ENCODE assay signal across 22 mouse cellular contexts in the genomic region with DNA sequence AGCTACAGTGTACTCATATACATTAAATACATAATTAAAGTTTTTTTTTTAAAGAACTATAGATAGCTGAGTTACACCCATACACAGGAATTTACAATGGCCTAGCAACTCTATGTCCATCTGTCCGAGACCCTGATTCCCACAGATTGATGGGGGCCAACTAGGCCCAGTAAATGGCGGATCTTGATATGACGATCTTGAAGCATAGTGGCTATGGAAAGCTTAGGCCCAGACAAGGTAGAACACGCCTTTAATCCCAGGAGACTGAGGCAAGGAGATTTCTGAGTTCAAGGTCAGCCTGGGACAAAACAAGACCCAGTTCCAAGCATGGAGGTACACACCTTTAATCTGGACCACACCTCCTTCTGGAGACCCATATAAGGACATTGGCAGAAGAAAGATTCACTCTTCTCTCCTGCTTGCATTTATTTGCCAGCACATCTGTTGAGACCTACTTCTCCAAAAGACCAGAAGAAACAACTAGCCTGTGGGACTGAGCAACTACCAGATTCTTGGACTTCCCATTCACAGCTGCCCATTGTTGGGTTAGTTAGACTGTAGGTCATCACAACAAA. TPM values are rescaled to one million over a fixed set of nuclear protein-coding genes. Genes with fewer than 3 reads are reported as not detected.
"Had no signal": no experiment of that assay in that cellular context is flagged by ENCODE, and none has a peak within 500 bp of the region (broad histone marks: within the 10 kb centered on the region; RNA-seq: fewer than 3 reads in every experiment).

No protein-coding gene starts in this region.

- H3K27ac ChIP-seq: midbrain, embryonic 10.5 days; midbrain, embryonic 13.5 days; midbrain, embryonic 15.5 days; neural tube, embryonic 13.5 days; neural tube, embryonic 15.5 days; stomach, embryonic 15.5 days; stomach, postnatal 0 days had no signal

- H3K4me1 ChIP-seq: midbrain, embryonic 10.5 days; midbrain, embryonic 13.5 days; midbrain, embryonic 15.5 days; neural tube, embryonic 13.5 days; neural tube, embryonic 15.5 days; stomach, embryonic 15.5 days had no signal

- H3K4me3 ChIP-seq: midbrain, embryonic 10.5 days; midbrain, embryonic 13.5 days; midbrain, embryonic 15.5 days; myocyte; neural tube, embryonic 13.5 days; neural tube, embryonic 15.5 days; stomach, embryonic 15.5 days had no signal

- ATAC-seq: midbrain, embryonic 13.5 days; midbrain, embryonic 15.5 days had no signal

- H3K36me3 ChIP-seq: midbrain, embryonic 15.5 days; neural tube, embryonic 13.5 days; neural tube, embryonic 15.5 days had no signal

- H3K27me3 ChIP-seq: midbrain, embryonic 13.5 days; midbrain, embryonic 15.5 days; neural tube, embryonic 13.5 days; neural tube, embryonic 15.5 days; stomach, embryonic 15.5 days had no signal

- H3K9ac ChIP-seq: lung, embryonic 14.5 days; midbrain, embryonic 13.5 days; midbrain, embryonic 15.5 days; neural tube, embryonic 13.5 days; neural tube, embryonic 15.5 days; stomach, embryonic 15.5 days had no signal

- DNase-seq: lung, adult 18-20 months; lung, embryonic 14.5 days; lung, postnatal 10 days; lung, postnatal 4 days; retina, postnatal 1 day; right cerebral cortex, adult 18-20 months; right cerebral cortex, postnatal 25 days; right cerebral cortex, postnatal 4 days; spleen, adult 18-20 months; thymus, adult 2 months; thymus, postnatal 25 days; thymus, postnatal 4 days had no signal

- H3K4me2 ChIP-seq: lung, embryonic 14.5 days; midbrain, embryonic 13.5 days; midbrain, embryonic 15.5 days; neural tube, embryonic 13.5 days; neural tube, embryonic 15.5 days; stomach, embryonic 15.5 days had no signal

- H3K9me3 ChIP-seq: midbrain, embryonic 10.5 days; midbrain, embryonic 13.5 days; midbrain, embryonic 15.5 days; neural tube, embryonic 13.5 days; neural tube, embryonic 15.5 days; stomach, embryonic 15.5 days had no signal

RNA-seq across cellular contexts. Expression of gene Dpysl5, which starts 32.6 kb away (rescaled TPM):
- total RNA-seq: megakaryocyte, adult 5-6 weeks; megakaryocyte-erythroid progenitor cell, adult 5-6 weeks had no signal
